Mouse (Mus musculus) 3134 (cell line): ENCODE results near the gene Pitpna.
"Not testable (repeated sequence)": the region's sequence is repeated elsewhere in the genome, so short reads cannot be mapped to it uniquely, and the experiment has no call there.

ENCODE experiments used
- DNase-seq: peaks from one replicate; pipeline ENCODE4 v3.0.0-alpha.2; 2011; ENCODE audit warnings: low spot score; ENCODE audit not compliant: insufficient read length; ENCODE audit errors: extremely low read depth

Gene Pitpna

GRCm38 (mm10) chr11:75586963-75587362 is 934 bp upstream of the Pitpna start:
- DNase-seq = no peak

GRCm38 (mm10) chr11:75588285-75588941 is 516 bp downstream of the Pitpna start:
- DNase-seq = peak; percentile 60

GRCm38 (mm10) chr11:75592612-75593011 is 4.7 kb downstream of the Pitpna start:
- DNase-seq = peak; percentile 54

DNA sequence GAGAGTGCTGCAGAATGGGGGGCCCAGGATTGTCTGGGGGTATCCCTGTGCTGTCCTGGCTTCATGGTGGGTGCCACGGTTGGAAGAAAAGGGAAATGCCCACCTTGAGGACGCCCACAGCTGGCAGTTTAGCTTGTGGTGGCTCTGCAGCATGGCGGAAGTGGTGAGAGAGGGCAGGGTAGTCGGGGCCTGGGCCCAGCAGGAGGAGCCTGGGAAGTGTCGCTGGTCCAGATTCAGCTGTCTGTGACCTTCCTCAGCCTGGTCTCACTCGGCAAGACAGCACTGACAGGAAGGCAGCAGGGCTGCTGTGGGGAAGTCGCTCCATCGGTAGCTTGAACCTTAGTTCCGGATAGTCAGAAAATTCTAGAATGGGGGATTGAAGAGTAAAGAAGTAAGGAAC is 6.5 kb downstream of the Pitpna start:
- DNase-seq = no peak

DNA sequence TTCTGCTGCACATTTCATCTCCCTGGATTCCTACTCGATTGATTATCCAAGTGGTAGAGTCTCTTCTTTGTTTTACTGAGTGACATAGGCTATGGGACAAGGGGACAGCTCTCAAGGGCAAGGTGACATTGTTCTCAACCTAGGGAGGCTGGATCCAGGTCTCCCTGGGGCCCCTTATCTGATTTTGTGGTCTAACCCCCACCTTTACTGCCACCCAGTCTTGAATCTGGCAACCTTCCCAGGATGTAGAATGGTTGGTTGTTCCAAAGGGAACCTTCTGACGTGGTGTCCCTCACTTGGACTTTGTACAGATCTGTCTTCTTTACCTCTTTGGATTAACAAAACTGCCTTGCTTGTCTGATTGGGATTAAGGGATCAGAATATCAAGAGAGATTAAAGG is 7.5 kb downstream of the Pitpna start:
- no peak for DNase-seq

GRCm38 (mm10) chr11:75595816-75596215 is 7.9 kb downstream of the Pitpna start:
- DNase-seq = no peak

DNA sequence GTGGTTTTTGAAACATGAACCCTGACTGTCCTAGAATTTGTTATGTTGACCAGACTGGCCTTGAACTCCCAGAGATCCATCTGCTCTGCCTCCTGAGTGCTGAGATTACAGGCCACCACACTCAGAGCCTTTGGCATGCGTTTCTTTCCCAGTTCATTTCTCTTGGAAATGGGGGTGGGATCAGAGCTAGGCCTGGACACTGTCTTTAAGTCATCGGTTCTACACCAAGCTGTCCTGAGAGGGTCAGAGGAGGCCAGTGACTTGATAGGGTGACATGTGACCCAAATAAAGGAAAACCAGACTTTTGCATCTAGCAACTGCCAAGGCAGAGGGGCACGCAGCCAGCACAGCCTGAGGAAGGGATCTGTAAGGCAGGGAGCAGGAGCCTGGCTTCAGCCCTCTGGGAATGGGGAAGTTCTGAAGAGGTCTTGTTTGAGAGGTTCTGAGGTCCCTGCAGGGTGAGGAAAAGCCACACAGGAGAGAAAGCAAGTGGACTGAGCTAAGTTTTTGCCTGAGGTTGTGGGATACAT is 8.9 kb downstream of the Pitpna start:
- DNase-seq = no peak

DNA sequence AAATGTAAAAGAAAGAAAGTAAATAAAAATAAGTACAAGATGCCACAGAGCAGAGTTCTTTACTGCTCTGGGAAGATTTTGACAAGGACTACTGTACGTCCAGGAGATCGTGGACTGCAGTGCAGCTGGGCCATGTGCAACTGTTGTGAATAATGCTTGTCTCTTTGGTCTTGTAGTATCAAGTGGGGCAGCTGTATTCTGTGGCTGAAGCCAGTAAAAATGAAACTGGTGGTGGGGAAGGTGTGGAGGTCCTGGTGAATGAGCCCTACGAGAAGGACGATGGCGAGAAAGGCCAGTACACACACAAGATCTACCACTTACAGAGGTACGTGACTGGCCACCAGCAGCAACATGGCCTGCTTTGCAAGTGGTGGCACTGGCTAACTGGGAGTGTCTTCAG is 10.1 kb downstream of the Pitpna start:
- DNase-seq = no peak

GRCm38 (mm10) chr11:75599802-75600201 is 11.9 kb downstream of the Pitpna start:
- not testable (repeated sequence) for DNase-seq

GRCm38 (mm10) chr11:75604826-75605225 is 16.9 kb downstream of the Pitpna start:
- no peak for DNase-seq

GRCm38 (mm10) chr11:75605318-75605717 is 17.4 kb downstream of the Pitpna start:
- DNase-seq = no peak

GRCm38 (mm10) chr11:75608776-75609175 is 20.9 kb downstream of the Pitpna start:
- DNase-seq = no peak

GRCm38 (mm10) chr11:75610021-75610420 is 22.1 kb downstream of the Pitpna start:
- DNase-seq = no peak

DNA sequence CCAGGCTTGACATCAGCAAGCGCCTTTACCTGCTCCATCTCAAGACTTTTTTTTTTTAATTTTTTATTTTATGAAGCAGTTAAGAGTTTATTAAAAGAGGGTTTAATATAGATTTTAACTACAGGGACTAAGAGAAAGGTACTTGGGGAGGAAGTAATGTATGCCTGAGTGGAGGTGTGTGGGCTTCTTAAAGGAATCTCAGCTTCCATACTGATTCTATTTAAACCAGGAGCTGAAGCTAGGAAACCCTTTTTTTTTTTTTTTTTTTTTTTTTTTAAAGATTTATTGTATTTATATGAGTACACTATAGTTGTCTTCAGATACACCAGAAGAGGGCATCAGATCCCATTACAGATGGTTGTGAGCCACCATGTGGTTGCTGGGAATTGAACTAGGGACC is 26.9 kb downstream of the Pitpna start:
- DNase-seq = no peak

GRCm38 (mm10) chr11:75615556-75615955 is 27.7 kb downstream of the Pitpna start:
- DNase-seq = no peak

DNA sequence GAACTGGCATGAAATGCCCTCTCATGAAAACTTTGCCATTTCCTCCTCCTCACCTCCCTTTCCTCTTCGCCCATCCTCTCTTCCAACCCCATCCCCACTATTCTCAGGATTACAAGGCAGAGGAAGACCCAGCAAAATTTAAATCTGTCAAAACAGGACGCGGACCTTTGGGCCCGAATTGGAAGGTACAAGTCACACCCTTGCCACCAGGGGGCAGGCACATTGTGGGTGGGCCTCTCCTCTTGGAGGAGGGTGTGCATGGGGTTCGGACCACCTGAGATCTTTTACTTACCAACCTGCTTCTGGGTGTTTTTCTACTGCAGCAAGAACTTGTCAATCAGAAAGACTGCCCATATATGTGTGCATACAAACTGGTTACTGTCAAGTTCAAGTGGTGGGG is 31.2 kb downstream of the Pitpna start:
- DNase-seq = no peak

GRCm38 (mm10) chr11:75620136-75620780 is 32.4 kb downstream of the Pitpna start:
- DNase-seq = peak; percentile 59

DNA sequence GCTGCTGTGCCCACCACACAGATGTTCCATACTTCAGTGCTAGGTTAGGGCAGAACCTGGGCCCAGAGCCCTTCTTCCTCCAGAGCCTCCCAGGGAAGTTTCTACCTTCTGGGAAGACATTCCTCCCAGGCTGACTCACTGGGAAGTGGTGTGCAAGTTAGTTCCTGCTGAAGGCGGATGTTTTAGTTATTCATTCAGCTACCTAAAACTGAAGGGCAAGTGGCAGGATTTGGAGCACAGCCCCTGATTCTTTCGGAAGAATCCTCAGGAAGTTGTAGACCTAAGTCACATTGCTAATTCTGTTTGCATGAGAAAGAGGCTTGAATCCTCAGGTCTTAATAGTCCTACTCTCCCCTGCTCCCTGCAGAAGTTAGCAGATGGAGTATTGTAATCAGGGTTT is 33.5 kb downstream of the Pitpna start:
- peak; percentile 35 for DNase-seq

GRCm38 (mm10) chr11:75622588-75623329 is 34.9 kb downstream of the Pitpna start:
- no peak for DNase-seq

- DNase-seq = no peak
These were observed 36.2 kb downstream of the Pitpna start for GRCm38 (mm10) chr11:75624102-75624554.

DNA sequence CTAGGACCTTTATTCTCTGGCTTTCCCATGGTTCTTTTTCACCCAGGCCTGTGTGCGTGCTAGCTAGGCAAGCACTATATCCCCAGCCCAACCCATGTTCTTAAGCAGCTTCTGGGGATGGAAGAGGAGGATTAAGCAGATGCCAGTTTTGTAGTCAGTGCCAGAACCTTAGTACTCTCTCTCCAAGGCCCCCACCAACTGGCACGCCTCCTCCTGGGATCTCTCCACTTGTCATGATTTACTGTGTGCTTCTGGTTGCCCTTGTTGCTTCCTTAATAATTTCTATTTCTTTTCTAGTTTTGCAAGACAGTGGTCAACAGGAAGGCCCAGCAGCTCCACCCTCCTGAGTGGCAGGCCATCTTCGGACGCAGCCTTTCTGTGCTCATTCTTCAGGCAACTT is 37.9 kb downstream of the Pitpna start:
- no peak for DNase-seq
